Mouse (Mus musculus): ENCODE data around the gene Bglap2. TPM values are rescaled to one million over a fixed set of nuclear protein-coding genes. Genes with fewer than 3 reads are reported as not detected.

Gene Bglap2
- polyA plus RNA-seq, 1 experiment from 2014 or later = not detected

GRCm38 (mm10) chr3:88339006-88339405, 39.5 kb downstream of the Bglap2 start:
- 84% methylated on average over 3 of the region's 3 CpGs for WGBS
- Histone ChIP-seq H3K9me3 (ENCODE audit: control insufficient read depth, low read length) (no peaks in the 10 kb centered on the region), H3K9ac (ENCODE audit: low read depth, low read length) (0 out of 2 replicates have a peak overlapping the region, but pooled peaks have one; percentile 19), H3K36me3 (ENCODE audit: control insufficient read depth, insufficient read depth, low read length) (peaks cover 8% of the 10 kb centered on the region), H3K4me1 (replicated peaks; ENCODE audit: control insufficient read depth, insufficient read depth, low read length) (peaks cover 8% of the 10 kb centered on the region; the same call in 1 of the 2 replicates), H3K4me2 (replicated peaks; ENCODE audit: low read depth, low read length) (no peak overlapping the region), H3K27me3 (ENCODE audit: control insufficient read depth, insufficient read depth, low read length) (no peaks in the 10 kb centered on the region), H3K4me3 (ENCODE audit: low read depth, low read length) (no peak overlapping the region), H3K27ac (ENCODE audit: low read depth, low read length) (no peak overlapping the region)
- ATAC-seq (ENCODE audit: low FRiP score) (no peak), DNase-seq (ENCODE audit: low spot score) (no peak)

- Histone ChIP-seq H3K4me3 (ENCODE audit: low read depth, low read length) (no peak overlapping the region), H3K27ac (ENCODE audit: low read depth, low read length) (no peak overlapping the region), H3K36me3 (ENCODE audit: control insufficient read depth, insufficient read depth, low read length) (peaks cover 8% of the 10 kb centered on the region), H3K4me2 (replicated peaks; ENCODE audit: low read depth, low read length) (no peak overlapping the region), H3K9ac (ENCODE audit: low read depth, low read length) (no peak overlapping the region), H3K9me3 (ENCODE audit: control insufficient read depth, low read length) (no peaks in the 10 kb centered on the region), H3K27me3 (ENCODE audit: control insufficient read depth, insufficient read depth, low read length) (no peaks in the 10 kb centered on the region), H3K4me1 (replicated peaks; ENCODE audit: control insufficient read depth, insufficient read depth, low read length) (peaks cover 8% of the 10 kb centered on the region; the same call in 1 of the 2 replicates)
- ATAC-seq (ENCODE audit: low FRiP score) (no peak), DNase-seq (ENCODE audit: low spot score) (no peak)
- WGBS = 97% methylated on average over 7 of the region's 7 CpGs
Measured at GRCm38 (mm10) chr3:88338316-88338715, 40.2 kb downstream of the Bglap2 start.

DNA sequence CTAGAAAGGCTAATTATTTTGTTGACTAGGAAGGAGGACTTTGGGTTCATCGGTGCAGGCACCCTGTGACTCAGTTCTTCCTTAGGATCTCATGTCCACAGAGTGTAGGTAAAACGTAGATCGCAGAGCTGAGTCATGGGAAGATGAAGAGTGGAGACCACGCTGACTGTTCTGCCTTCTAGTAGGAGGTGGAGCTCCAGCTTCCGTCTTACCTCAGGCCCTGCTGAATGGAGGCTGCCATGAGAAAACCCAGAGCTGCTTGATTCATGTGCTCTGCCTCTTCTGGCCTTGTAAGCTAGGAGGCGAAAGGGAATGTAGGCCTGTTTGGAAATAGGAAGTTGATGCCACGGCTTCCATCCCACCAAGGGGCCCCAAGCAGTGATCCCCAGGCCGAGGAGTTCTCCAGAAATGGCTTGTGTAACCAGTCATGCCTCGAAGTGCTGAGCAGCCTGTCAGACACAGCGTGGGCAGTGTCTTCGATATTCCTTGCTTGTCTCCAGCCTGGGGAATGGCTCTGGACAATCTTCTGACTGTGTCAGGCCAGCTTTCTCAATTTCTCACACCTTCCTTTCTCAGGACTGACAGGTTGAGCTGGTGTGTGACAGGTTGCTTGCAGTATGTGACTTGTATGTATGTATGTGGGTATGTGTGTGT, 41.0 kb downstream of the Bglap2 start:
- no peaks in the 10 kb centered on the region for H3K9me3 ChIP-seq (ENCODE audit: control insufficient read depth, low read length)
- DNase-seq (ENCODE audit: low spot score) (no peak), ATAC-seq (ENCODE audit: low FRiP score) (no peak)
- H3K36me3 ChIP-seq (ENCODE audit: control insufficient read depth, insufficient read depth, low read length) = peaks cover 3% of the 10 kb centered on the region
- no peak overlapping the region for H3K27ac ChIP-seq (ENCODE audit: low read depth, low read length)
- H3K4me1 ChIP-seq (replicated peaks; ENCODE audit: control insufficient read depth, insufficient read depth, low read length) = peaks cover 8% of the 10 kb centered on the region; the same call in 1 of the 2 replicates
- H3K4me3 ChIP-seq (ENCODE audit: low read depth, low read length) = 0 out of 2 replicates have a peak overlapping the region, but pooled peaks have one; percentile 3
- H3K4me2 ChIP-seq (replicated peaks; ENCODE audit: low read depth, low read length) = no peak overlapping the region
- WGBS = 90% methylated on average over 11 of the region's 11 CpGs
- no peak overlapping the region for H3K9ac ChIP-seq (ENCODE audit: low read depth, low read length)
- no peaks in the 10 kb centered on the region for H3K27me3 ChIP-seq (ENCODE audit: control insufficient read depth, insufficient read depth, low read length)

- DNase-seq (ENCODE audit: low spot score) = peak; percentile 95
- Histone ChIP-seq H3K36me3 (ENCODE audit: control insufficient read depth, insufficient read depth, low read length) (no peaks in the 10 kb centered on the region), H3K4me2 (replicated peaks; ENCODE audit: low read depth, low read length) (peak within 1 kb of the TSS; percentile 53), H3K27me3 (ENCODE audit: control insufficient read depth, insufficient read depth, low read length) (no peaks in the 10 kb centered on the region), H3K27ac (ENCODE audit: low read depth, low read length) (peak within 1 kb of the TSS; percentile 87), H3K4me1 (replicated peaks; ENCODE audit: control insufficient read depth, insufficient read depth, low read length) (peaks cover 8% of the 10 kb centered on the region; the same call in 1 of the 2 replicates), H3K4me3 (ENCODE audit: low read depth, low read length) (peak within 1 kb of the TSS; percentile 82), H3K9me3 (ENCODE audit: control insufficient read depth, low read length) (no peaks in the 10 kb centered on the region), H3K9ac (ENCODE audit: low read depth, low read length) (peak within 1 kb of the TSS; percentile 94)
- peak; percentile 92 for ATAC-seq (ENCODE audit: low FRiP score)
- WGBS = 3% methylated on average over 58 of the region's 66 CpGs
Measured at GRCm38 (mm10) chr3:88336058-88337013, 42.2 kb downstream of the Bglap2 start, which contains the start of the genes Tmem79 and Smg5. TSS of gene Tmem79 (minus strand) at chr3:88336148. TSS of gene Smg5 (plus strand) at chr3:88336260.

GRCm38 (mm10) chr3:88335436-88336053, 43.0 kb downstream of the Bglap2 start:
- H3K27me3 ChIP-seq (ENCODE audit: control insufficient read depth, insufficient read depth, low read length) = no peaks in the 10 kb centered on the region
- peak overlapping the region; percentile 40 for H3K4me2 ChIP-seq (replicated peaks; ENCODE audit: low read depth, low read length)
- WGBS = 1% methylated on average over 27 of the region's 27 CpGs
- no peaks in the 10 kb centered on the region for H3K9me3 ChIP-seq (ENCODE audit: control insufficient read depth, low read length)
- H3K27ac ChIP-seq (ENCODE audit: low read depth, low read length) = peak overlapping the region; percentile 87
- peaks cover 8% of the 10 kb centered on the region; the same call in 1 of the 2 replicates for H3K4me1 ChIP-seq (replicated peaks; ENCODE audit: control insufficient read depth, insufficient read depth, low read length)
- DNase-seq (ENCODE audit: low spot score) = no peak
- H3K9ac ChIP-seq (ENCODE audit: low read depth, low read length) = peak overlapping the region; percentile 94
- ATAC-seq (ENCODE audit: low FRiP score) = peak; percentile 51
- no peaks in the 10 kb centered on the region for H3K36me3 ChIP-seq (ENCODE audit: control insufficient read depth, insufficient read depth, low read length)
- peak overlapping the region; percentile 82 for H3K4me3 ChIP-seq (ENCODE audit: low read depth, low read length)

- ATAC-seq (ENCODE audit: low FRiP score) (no peak), DNase-seq (ENCODE audit: low spot score) (no peak)
- no peak overlapping the region for H3K27ac ChIP-seq (ENCODE audit: low read depth, low read length)
- peak overlapping the region; percentile 82 for H3K4me3 ChIP-seq (ENCODE audit: low read depth, low read length)
- no peaks in the 10 kb centered on the region for H3K36me3 ChIP-seq (ENCODE audit: control insufficient read depth, insufficient read depth, low read length)
- peaks cover 8% of the 10 kb centered on the region; the same call in 1 of the 2 replicates for H3K4me1 ChIP-seq (replicated peaks; ENCODE audit: control insufficient read depth, insufficient read depth, low read length)
- 38% methylated on average over 3 of the region's 3 CpGs for WGBS
- peak overlapping the region; percentile 94 for H3K9ac ChIP-seq (ENCODE audit: low read depth, low read length)
- H3K4me2 ChIP-seq (replicated peaks; ENCODE audit: low read depth, low read length) = peak overlapping the region; percentile 40
- no peaks in the 10 kb centered on the region for H3K9me3 ChIP-seq (ENCODE audit: control insufficient read depth, low read length)
- H3K27me3 ChIP-seq (ENCODE audit: control insufficient read depth, insufficient read depth, low read length) = no peaks in the 10 kb centered on the region
Measured at GRCm38 (mm10) chr3:88334902-88335435, 43.5 kb downstream of the Bglap2 start.

- DNase-seq (ENCODE audit: low spot score) (no peak), ATAC-seq (ENCODE audit: low FRiP score) (no peak)
- no peaks in the 10 kb centered on the region for H3K9me3 ChIP-seq (ENCODE audit: control insufficient read depth, low read length)
- no peak overlapping the region for H3K27ac ChIP-seq (ENCODE audit: low read depth, low read length)
- no peak overlapping the region for H3K4me2 ChIP-seq (replicated peaks; ENCODE audit: low read depth, low read length)
- no peak overlapping the region for H3K9ac ChIP-seq (ENCODE audit: low read depth, low read length)
- WGBS = 52% methylated on average over 12 of the region's 12 CpGs
- H3K36me3 ChIP-seq (ENCODE audit: control insufficient read depth, insufficient read depth, low read length) = no peaks in the 10 kb centered on the region
- peaks cover 8% of the 10 kb centered on the region; the same call in 1 of the 2 replicates for H3K4me1 ChIP-seq (replicated peaks; ENCODE audit: control insufficient read depth, insufficient read depth, low read length)
- no peak overlapping the region for H3K4me3 ChIP-seq (ENCODE audit: low read depth, low read length)
- no peaks in the 10 kb centered on the region for H3K27me3 ChIP-seq (ENCODE audit: control insufficient read depth, insufficient read depth, low read length)
Measured at GRCm38 (mm10) chr3:88334029-88334658, 44.4 kb downstream of the Bglap2 start.

GRCm38 (mm10) chr3:88331282-88331681, 47.2 kb downstream of the Bglap2 start:
- 40% methylated on average over 2 of the region's 2 CpGs for WGBS
- no peak overlapping the region for H3K4me3 ChIP-seq (ENCODE audit: low read depth, low read length)
- no peak overlapping the region for H3K27ac ChIP-seq (ENCODE audit: low read depth, low read length)
- no peaks in the 10 kb centered on the region for H3K36me3 ChIP-seq (ENCODE audit: control insufficient read depth, insufficient read depth, low read length)
- 0 out of 2 replicates have a peak, but pooled peaks cover 2% of the 10 kb centered on the region for H3K4me1 ChIP-seq (replicated peaks; ENCODE audit: control insufficient read depth, insufficient read depth, low read length)
- no peaks in the 10 kb centered on the region for H3K9me3 ChIP-seq (ENCODE audit: control insufficient read depth, low read length)
- peak; percentile 61 for DNase-seq (ENCODE audit: low spot score)
- no peak overlapping the region for H3K4me2 ChIP-seq (replicated peaks; ENCODE audit: low read depth, low read length)
- ATAC-seq (ENCODE audit: low FRiP score) = no peak
- H3K9ac ChIP-seq (ENCODE audit: low read depth, low read length) = no peak overlapping the region
- no peaks in the 10 kb centered on the region for H3K27me3 ChIP-seq (ENCODE audit: control insufficient read depth, insufficient read depth, low read length)

Measured in hindbrain, embryonic 11.5 days (tissue).